ENCODE assay signal across 8 mouse cellular contexts in the genomic region with DNA sequence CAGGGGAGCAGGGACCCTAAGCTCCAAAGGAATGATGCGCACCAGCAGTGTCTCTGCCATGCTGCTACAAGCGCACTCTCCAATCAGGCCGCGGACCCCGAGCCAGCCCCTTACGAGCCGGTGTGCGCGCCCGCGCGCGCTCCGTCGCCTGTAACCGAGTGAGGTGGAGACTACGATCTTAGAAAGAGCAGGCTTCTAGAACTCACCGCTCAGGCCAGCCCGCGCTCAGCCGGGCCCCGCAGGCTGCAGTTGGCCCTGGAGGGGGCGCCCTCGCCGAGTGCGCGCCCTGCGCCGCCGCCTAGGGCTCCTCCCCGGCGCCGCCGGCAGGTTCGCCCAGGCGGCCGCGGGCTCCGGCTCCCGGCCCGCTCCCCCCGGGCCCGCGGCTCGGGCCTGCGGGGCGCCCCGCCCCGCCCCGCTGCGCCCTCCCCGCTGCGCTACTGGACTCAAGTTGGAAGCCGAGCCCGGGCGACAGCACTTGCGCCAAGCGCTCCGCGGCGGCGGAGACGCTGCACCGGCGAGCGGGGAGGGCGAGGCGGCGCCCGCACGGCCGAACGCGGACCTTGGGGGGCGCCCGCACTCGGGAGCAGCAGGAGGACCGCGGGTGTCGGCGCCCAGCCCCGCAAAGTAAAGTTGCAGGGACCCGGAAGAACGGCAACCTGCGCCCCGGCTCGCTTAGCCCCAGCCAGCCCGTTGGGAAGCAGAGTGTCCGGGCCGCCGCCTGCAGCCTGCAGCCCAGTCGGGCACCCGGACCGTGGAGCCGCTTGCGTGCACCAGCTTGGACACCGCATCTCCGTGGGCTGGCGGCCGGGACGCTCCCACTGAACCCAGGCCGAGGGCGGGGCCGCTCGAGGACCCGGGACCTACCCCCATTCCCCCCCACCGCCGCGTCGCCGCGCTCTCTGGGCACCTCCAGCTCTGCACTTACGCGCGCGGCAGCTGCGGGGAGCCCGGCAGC. TPM values are rescaled to one million over a fixed set of nuclear protein-coding genes. Genes with fewer than 3 reads are reported as not detected.
A peak's percentile ranks its signal among the peaks of the same experiment; 100 is the strongest.
DNase-seq lines count a peak whose midpoint lies in the region; ATAC-seq and TF ChIP-seq lines count a peak whose summit lies in the region.
"Had no signal": no experiment of that assay in that cellular context is flagged by ENCODE, and none has a peak within 500 bp of the region (broad histone marks: within the 10 kb centered on the region; RNA-seq: fewer than 3 reads in every experiment).

No protein-coding gene starts in this region.

- TF ChIP-seq POLR2A in brain, embryonic 14.5 days (IDR thresholded peaks at IDR 0.05; ENCODE audit: borderline replicate concordance, extremely low read depth, insufficient read depth, insufficient read length, poor library complexity, severe bottlenecking) = no peak

- WGBS in forebrain, embryonic 12.5 days = under 1% methylated on average over 87 of the region's 118 CpGs
- under 1% methylated on average over 106 of the region's 118 CpGs for WGBS in hindbrain, postnatal 0 days

- peak; percentile 21; the same call in 1 of the 2 replicates for TF ChIP-seq CTCF in brain, embryonic 14.5 days (IDR thresholded peaks at IDR 0.05; ENCODE audit: borderline replicate concordance, extremely low read depth, insufficient read depth, insufficient read length)
- 0 out of 2 replicates have a peak, but pooled peaks have one; percentile 7 for TF ChIP-seq CTCF in hindbrain, postnatal 0 days (IDR thresholded peaks at IDR 0.05; ENCODE audit: low read depth)

- peak overlapping the region; percentile 74 for H3K4me2 ChIP-seq in forebrain, embryonic 12.5 days
- peak overlapping the region; percentile 85 for H3K4me2 ChIP-seq in hindbrain, postnatal 0 days (ENCODE audit: low read depth, low read length)

- peaks cover 92% of the 10 kb centered on the region for H3K27me3 ChIP-seq in forebrain, embryonic 12.5 days
- H3K27me3 ChIP-seq in hindbrain, postnatal 0 days (ENCODE audit: insufficient read depth, low read length) = peaks cover 27% of the 10 kb centered on the region

- H3K9ac ChIP-seq in forebrain, embryonic 12.5 days = peak overlapping the region; percentile 44; the same call in 1 of the 2 replicates
- H3K9ac ChIP-seq in hindbrain, postnatal 0 days (replicated peaks; ENCODE audit: low read length) = peak overlapping the region; percentile 61

- H3K27ac ChIP-seq in forebrain, embryonic 12.5 days = no peak overlapping the region
- peak overlapping the region; percentile 75 for H3K27ac ChIP-seq in hindbrain, postnatal 0 days

- DNase-seq in ZHBTc4 (ENCODE audit: low read depth, low spot score) = peak; percentile 84
- DNase-seq in brain, embryonic 14.5 days (ENCODE audit: low read depth) = peak; percentile 67
- peak; percentile 76 for DNase-seq in hindbrain, postnatal 0 days (ENCODE audit: low spot score)
- peak; percentile 11 to 60 for DNase-seq in left cerebral cortex, postnatal 10 days (ENCODE audit: extremely low spot score in 1 of 2, low spot score in 2 of 2)
- peak; percentile 1 for DNase-seq in naive thymus-derived CD4-positive, alpha-beta T cell, adult 2 months (ENCODE audit: low read depth)
- DNase-seq in yolk sac, embryonic 10.5 days (ENCODE audit: low spot score) = peak; percentile 6

- H3K4me1 ChIP-seq in forebrain, embryonic 12.5 days = peaks cover 23% of the 10 kb centered on the region
- no peaks in the 10 kb centered on the region for H3K4me1 ChIP-seq in hindbrain, postnatal 0 days (ENCODE audit: insufficient read depth, low read length)

- no peaks in the 10 kb centered on the region for H3K9me3 ChIP-seq in forebrain, embryonic 12.5 days
- no peaks in the 10 kb centered on the region for H3K9me3 ChIP-seq in hindbrain, postnatal 0 days (ENCODE audit: low read length)

- no peaks in the 10 kb centered on the region for H3K36me3 ChIP-seq in forebrain, embryonic 12.5 days (replicated peaks)
- no peaks in the 10 kb centered on the region for H3K36me3 ChIP-seq in hindbrain, postnatal 0 days (ENCODE audit: insufficient read depth, low read length)

- intact Hi-C loops in left cerebral cortex, postnatal 10 days (cut with DNase I) = no loop called here

- peak overlapping the region; percentile 49 for H3K4me3 ChIP-seq in forebrain, embryonic 12.5 days (replicated peaks)
- H3K4me3 ChIP-seq in hindbrain, postnatal 0 days (ENCODE audit: low read length) = peak overlapping the region; percentile 57

- peak; percentile 55; the same call in 1 of the 2 replicates for ATAC-seq in forebrain, embryonic 12.5 days (ENCODE audit: low FRiP score)
- ATAC-seq in hindbrain, postnatal 0 days = peak; percentile 71

RNA-seq across cellular contexts. Expression of a gene that starts 0.9 kb away (rescaled TPM):
- 2.0 and 3.0 TPM in 2 replicates for polyA plus RNA-seq in brain, embryonic 14.5 days (2012; rRNA removed)
- 0.10 TPM in 1 of 2 replicates, not detected in the other for polyA plus RNA-seq in forebrain, embryonic 12.5 days (2016; fragmentation: Nextera tagmentation; extraction: Ambion mirVana)
- 33.1 and 33.6 TPM in 2 replicates for total RNA-seq in hindbrain, postnatal 0 days (2014; rRNA removed)
- 1.8 and 2.3 TPM in 2 replicates for polyA plus RNA-seq in hindbrain, postnatal 0 days (2015; fragmentation: Nextera tagmentation; extraction: Ambion mirVana)
- total RNA-seq in left cerebral cortex, postnatal 10 days (2021) = 10 to 100 TPM in 1 of 2 experiments, 1 to 10 TPM in 1; 6.5 to 12.0 TPM
- total RNA-seq: common myeloid progenitor, adult 5-6 weeks had no signal

Comparison
In these comparisons a context has a peak if more than half of its experiments do, and no peak if none do; other contexts are left out.
1. DNase-seq: peak in every context shown above with its lines; median percentile 84 in ZHBTc4; 76 in hindbrain, postnatal 0 days; 67 in brain, embryonic 14.5 days; 36 in left cerebral cortex, postnatal 10 days; 6 in yolk sac, embryonic 10.5 days; 1 in naive thymus-derived CD4-positive, alpha-beta T cell, adult 2 months.